Mouse (Mus musculus): ENCODE data around the gene Vps13c.

- TF ChIP-seq POLR2A (IDR thresholded peaks at IDR 0.05; ENCODE audit: borderline replicate concordance, low read depth, low read length) (no peak), CTCF (IDR thresholded peaks at IDR 0.05; ENCODE audit: low read depth, low read length) (no peak)
These were observed 180.7 kb downstream of the Vps13c start for GRCm38 (mm10) chr9:68020776-68021365.

Measured in bone marrow macrophage, adult 2 months (primary cell).